Mouse (Mus musculus) bone marrow, adult 2 months (tissue): Measurements from ENCODE around the gene Arl6ip1. TPM values are rescaled to one million over a fixed set of nuclear protein-coding genes. Genes with fewer than 3 reads are reported as not detected.
A peak's percentile ranks its signal among the peaks of the same experiment; 100 is the strongest.

Experiments
- H3K27ac ChIP-seq: fragments of 200-500 bp; 2 replicates; pipeline ENCODE4 v1.5.1; 2012; ENCODE audit warnings: low read depth, mild to moderate bottlenecking, control low read depth, inconsistent platforms, low read length; ENCODE audit not compliant: control insufficient read depth, poor library complexity, insufficient read depth
- H3K4me1 ChIP-seq: fragments of 200-500 bp; 2 replicates; pipeline ENCODE4 v1.6.1; 2011; ENCODE audit warnings: low read length; ENCODE audit not compliant: control insufficient read depth, insufficient read depth
- H3K4me3 ChIP-seq: fragments of 200-500 bp; replicated peaks from 2 replicates; pipeline ENCODE3; 2011; ENCODE audit warnings: mild to moderate bottlenecking, low read depth, low read length, control low read depth; ENCODE audit not compliant: control insufficient read depth
- CTCF ChIP-seq: fragments of 200-500 bp; IDR thresholded peaks from 2 replicates; pipeline ENCODE4 v1.5.1; 2011; ENCODE audit warnings: low read length, control low read depth; ENCODE audit not compliant: control insufficient read depth, insufficient read depth
- POLR2A ChIP-seq: fragments of 200-500 bp; IDR thresholded peaks from 2 replicates; pipeline ENCODE4 v1.6.1; 2011; ENCODE audit warnings: low read depth, mild to moderate bottlenecking, control low read depth, low read length, borderline replicate concordance; ENCODE audit not compliant: control insufficient read depth
- WGBS: fragments of 180-500 bp; shearing (Covaris S2); methylation state at CpG from one replicate; pipeline ENCODE4 v1.1.7; 2018; 5-methylcytosine and 5-hydroxymethylcytosine counted together
- polyA plus RNA-seq: library from polyadenylated mRNA; stranded (reverse); fragments of >200 nt; gene quantifications from 2 replicates; pipeline ENCODE4 v1.2.4, GENCODE M21; 2011; ENCODE audit warnings: low replicate concordance; ENCODE audit not compliant: missing spikeins, insufficient read depth, insufficient read length

The Arl6ip1 gene
- polyA plus RNA-seq, 1 experiment, result 142 TPM

- Histone ChIP-seq H3K4me3 (no peak overlapping the region), H3K4me1 (no peaks in the 10 kb centered on the region), H3K27ac (no peak overlapping the region)
- WGBS, result 54% methylated on average over 7 of the region's 7 CpGs
- TF ChIP-seq CTCF (no peak), POLR2A (no peak)
These were observed 31.8 kb downstream of the Arl6ip1 start for GRCm38 (mm10) chr7:118097615-118098014.

GRCm38 (mm10) chr7:118079987-118080386, 49.5 kb downstream of the Arl6ip1 start:
- no peak for TF ChIP-seq POLR2A
- no peak for TF ChIP-seq CTCF
- no peak overlapping the region for H3K4me3 ChIP-seq
- WGBS, result 48% methylated on average over 4 of the region's 4 CpGs
- H3K4me1 ChIP-seq, result no peaks in the 10 kb centered on the region
- no peak overlapping the region for H3K27ac ChIP-seq

DNA sequence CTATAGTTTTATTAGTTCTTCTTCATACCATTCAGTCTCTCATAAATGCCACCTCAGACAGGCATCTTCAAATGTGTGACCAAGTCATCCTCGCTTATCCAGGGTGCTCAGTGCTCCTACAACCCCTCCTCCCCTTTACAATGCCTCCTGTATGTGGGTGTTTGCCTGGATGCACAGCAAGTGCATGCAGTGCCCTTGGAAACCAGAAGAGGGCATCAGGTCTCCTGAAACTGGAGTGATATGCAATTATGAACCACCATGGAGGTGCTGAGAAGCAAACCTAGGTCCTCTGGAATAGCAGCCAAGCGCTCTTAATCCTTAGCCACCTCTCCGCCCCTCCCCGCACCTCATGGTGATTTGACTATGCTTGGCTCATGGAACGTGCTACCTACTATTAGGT, 50.4 kb downstream of the Arl6ip1 start:
- Histone ChIP-seq H3K4me1 (no peaks in the 10 kb centered on the region), H3K27ac (no peak overlapping the region), H3K4me3 (no peak overlapping the region)
- TF ChIP-seq POLR2A (no peak), CTCF (peak; percentile 11; the same call in 1 of the 2 replicates)
- 88% methylated on average over 5 of the region's 5 CpGs for WGBS

Other genes starting within 250 kb of the Arl6ip1 start
- 986 and 1,535 TPM in 2 replicates for gene Rps15a, start 13.5 kb downstream of the Arl6ip1 start, polyA plus RNA-seq
- 10.8 and 18.2 TPM in 2 replicates for gene Smg1, start 114.0 kb upstream of the Arl6ip1 start, polyA plus RNA-seq